Mouse (Mus musculus) kidney, adult 2 months (tissue): ENCODE data around the gene Dhx58. TPM values are rescaled to one million over a fixed set of nuclear protein-coding genes. Genes with fewer than 3 reads are reported as not detected.

ENCODE experiments used
- DNase-seq: peaks from one replicate; pipeline ENCODE4 v3.0.0; 2021
- H3K27ac ChIP-seq: fragments of 200-500 bp; 2 replicates; pipeline ENCODE4 v1.5.1; 2012; ENCODE audit warnings: low read depth, low read length, control low read depth, inconsistent platforms; ENCODE audit not compliant: insufficient read depth
- H3K27me3 ChIP-seq: fragments of 200-500 bp; replicated peaks from 2 replicates; pipeline ENCODE4 v1.6.1; 2012; ENCODE audit warnings: mild to moderate bottlenecking, moderate library complexity, low read length, inconsistent platforms; ENCODE audit not compliant: control insufficient read depth, insufficient read depth
- H3K36me3 ChIP-seq: fragments of 200-500 bp; 2 replicates; pipeline ENCODE4 v1.6.1; 2012; ENCODE audit warnings: mild to moderate bottlenecking, moderate library complexity, low read length, inconsistent platforms; ENCODE audit not compliant: control insufficient read depth, insufficient read depth
- H3K4me1 ChIP-seq: fragments of 200-500 bp; 2 replicates; pipeline ENCODE4 v1.6.1; 2011; ENCODE audit warnings: low read length; ENCODE audit not compliant: control insufficient read depth, insufficient read depth
- H3K4me3 ChIP-seq: fragments of 200-500 bp; 2 replicates; pipeline ENCODE4 v1.5.1; 2011; ENCODE audit warnings: mild to moderate bottlenecking, low read depth, low read length, control low read depth; ENCODE audit not compliant: insufficient read depth
- CTCF ChIP-seq: fragments of 200-500 bp; conservative IDR thresholded peaks from 2 replicates; pipeline ENCODE4 v1.5.1; 2011; ENCODE audit warnings: low read depth, mild to moderate bottlenecking, control low read depth, low read length, moderate library complexity, mixed read lengths; ENCODE audit not compliant: insufficient read depth, insufficient read length
- POLR2A ChIP-seq: fragments of 200-500 bp; IDR thresholded peaks from one replicate; pipeline ENCODE4 v1.6.1; 2011; ENCODE audit warnings: low read depth, low read length, control low read depth
- WGBS: fragments of 180-500 bp; shearing (Covaris S2); methylation state at CpG from one replicate; pipeline ENCODE4 v1.1.7; 2018; 5-methylcytosine and 5-hydroxymethylcytosine counted together
- polyA plus RNA-seq: library from polyadenylated mRNA; depleted of rRNA; stranded (reverse); fragments of >200 nt; gene quantifications from 2 replicates; pipeline ENCODE4 v1.2.3, GENCODE M21; 2012

The Dhx58 gene
- polyA plus RNA-seq, 1 experiment: 6.2 TPM

GRCm38 (mm10) chr11:100735134-100735865, 31.2 kb upstream of the Dhx58 start:
- DNase-seq: no peak
- H3K4me1 ChIP-seq: peaks cover 34% of the 10 kb centered on the region
- no peaks in the 10 kb centered on the region for H3K27me3 ChIP-seq
- peak overlapping the region; percentile 21 for H3K4me3 ChIP-seq
- H3K36me3 ChIP-seq: no peaks in the 10 kb centered on the region
- 82% methylated on average over 9 of the region's 9 CpGs for WGBS
- H3K27ac ChIP-seq: peak overlapping the region; percentile 81
- no peak for TF ChIP-seq CTCF
- no peak for TF ChIP-seq POLR2A

- no peaks in the 10 kb centered on the region for H3K36me3 ChIP-seq
- H3K27me3 ChIP-seq: no peaks in the 10 kb centered on the region
- peak; percentile 78 for DNase-seq
- H3K4me1 ChIP-seq: peaks cover 60% of the 10 kb centered on the region
- no peak overlapping the region for H3K4me3 ChIP-seq
- TF ChIP-seq POLR2A: no peak
- TF ChIP-seq CTCF: no peak
- H3K27ac ChIP-seq: peak overlapping the region; percentile 58
- 37% methylated on average over 6 of the region's 6 CpGs for WGBS
Observed at GRCm38 (mm10) chr11:100730477-100731205, 26.6 kb upstream of the Dhx58 start.

- Histone ChIP-seq H3K27me3 (no peaks in the 10 kb centered on the region), H3K4me1 (peaks cover 61% of the 10 kb centered on the region), H3K27ac (no peak overlapping the region; the same call in 1 of the 2 replicates), H3K36me3 (no peaks in the 10 kb centered on the region), H3K4me3 (no peak overlapping the region)
- no peak for DNase-seq
- WGBS: 40% methylated on average over 4 of the region's 4 CpGs
- TF ChIP-seq POLR2A: no peak
- no peak for TF ChIP-seq CTCF
Observed at GRCm38 (mm10) chr11:100729976-100730375, 25.9 kb upstream of the Dhx58 start.

- H3K36me3 ChIP-seq: no peaks in the 10 kb centered on the region
- DNase-seq: no peak
- no peak overlapping the region for H3K4me3 ChIP-seq
- no peaks in the 10 kb centered on the region for H3K27me3 ChIP-seq
- TF ChIP-seq CTCF (no peak), POLR2A (no peak)
- H3K4me1 ChIP-seq: peaks cover 68% of the 10 kb centered on the region
- H3K27ac ChIP-seq: peak overlapping the region; percentile 43
- 71% methylated on average over 6 of the region's 6 CpGs for WGBS
Observed at GRCm38 (mm10) chr11:100728601-100729000, 24.5 kb upstream of the Dhx58 start.

GRCm38 (mm10) chr11:100727201-100727600, 23.1 kb upstream of the Dhx58 start:
- WGBS: 55% methylated on average over 3 of the region's 3 CpGs
- Histone ChIP-seq H3K36me3 (no peaks in the 10 kb centered on the region), H3K27me3 (no peaks in the 10 kb centered on the region), H3K4me1 (peaks cover 72% of the 10 kb centered on the region), H3K27ac (peak overlapping the region; percentile 94), H3K4me3 (no peak overlapping the region)
- TF ChIP-seq CTCF (no peak), POLR2A (no peak)
- DNase-seq: peak; percentile 91

- TF ChIP-seq CTCF (no peak), POLR2A (no peak)
- Histone ChIP-seq H3K27ac (peak overlapping the region; percentile 88), H3K36me3 (no peaks in the 10 kb centered on the region), H3K27me3 (no peaks in the 10 kb centered on the region), H3K4me1 (peaks cover 77% of the 10 kb centered on the region), H3K4me3 (no peak overlapping the region)
- peak; percentile 79 for DNase-seq
- 27% methylated on average over 5 of the region's 5 CpGs for WGBS
Observed at GRCm38 (mm10) chr11:100724919-100725512, 20.9 kb upstream of the Dhx58 start.
